Mouse (Mus musculus): ENCODE results near the gene Stk24.
"Not testable (repeated sequence)": the region's sequence is repeated elsewhere in the genome, so short reads cannot be mapped to it uniquely, and the experiment has no call there.

Stk24 gene

DNA sequence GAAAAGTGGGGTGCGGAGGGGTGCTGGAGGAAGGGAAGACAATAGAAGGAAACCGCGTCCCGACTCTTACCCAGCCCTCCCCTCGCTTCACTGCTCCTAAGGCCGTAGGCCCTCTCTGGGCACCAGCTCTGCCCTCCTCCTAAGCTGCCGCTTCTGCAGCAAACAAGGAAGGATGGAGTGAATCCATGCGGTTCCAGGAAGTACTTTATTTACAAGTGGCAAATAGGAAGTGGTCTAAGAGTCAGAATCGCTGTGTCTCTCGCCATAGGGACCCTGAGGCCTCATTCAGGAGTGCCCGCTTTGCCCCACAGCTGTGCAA is at the start of gene Stk24:
TSS of gene Stk24 (minus strand) at position 185 of the 319 bp plus-strand sequence.
- DNase-seq, result no peak

DNA sequence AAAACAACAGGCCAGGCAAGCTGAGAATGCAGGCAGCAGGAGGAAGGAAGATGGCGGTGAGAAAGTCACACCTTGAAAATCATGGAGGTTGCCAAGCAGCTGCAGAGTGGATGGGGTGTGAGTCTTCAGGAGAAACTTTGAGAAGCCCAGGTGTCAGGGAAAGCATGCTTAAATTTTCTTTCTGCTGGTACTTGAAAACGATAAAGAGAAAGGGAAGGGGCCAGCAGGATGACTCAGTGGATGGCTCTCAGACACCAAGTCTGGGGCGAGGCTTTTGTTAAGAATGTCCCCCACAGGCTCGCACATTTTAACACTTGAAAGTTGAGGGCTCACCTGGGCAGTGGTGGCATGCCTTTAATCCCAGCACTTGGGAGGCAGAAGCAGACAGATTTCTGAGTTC is 48.3 kb upstream of the Stk24 start:
- DNase-seq, result no peak

DNA sequence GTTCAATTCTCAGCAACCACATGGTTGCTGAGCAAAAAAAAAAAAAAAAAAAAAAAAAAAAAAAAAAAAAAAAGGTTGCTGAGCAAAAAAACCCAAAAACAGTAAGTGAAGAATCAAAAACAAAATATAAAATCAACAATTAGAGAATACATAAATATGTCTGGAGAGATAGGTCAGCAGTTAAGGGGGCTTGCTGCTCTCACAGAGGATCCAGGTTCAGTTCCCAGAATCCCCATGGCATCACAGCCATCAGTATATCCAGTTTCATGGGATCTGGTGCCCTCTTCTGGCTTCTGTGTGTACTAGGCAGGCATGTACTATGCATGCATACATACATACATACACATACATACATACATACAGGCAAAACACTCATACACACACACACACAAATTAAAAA is 46.9 kb upstream of the Stk24 start:
- peak; percentile 63 for DNase-seq

DNA sequence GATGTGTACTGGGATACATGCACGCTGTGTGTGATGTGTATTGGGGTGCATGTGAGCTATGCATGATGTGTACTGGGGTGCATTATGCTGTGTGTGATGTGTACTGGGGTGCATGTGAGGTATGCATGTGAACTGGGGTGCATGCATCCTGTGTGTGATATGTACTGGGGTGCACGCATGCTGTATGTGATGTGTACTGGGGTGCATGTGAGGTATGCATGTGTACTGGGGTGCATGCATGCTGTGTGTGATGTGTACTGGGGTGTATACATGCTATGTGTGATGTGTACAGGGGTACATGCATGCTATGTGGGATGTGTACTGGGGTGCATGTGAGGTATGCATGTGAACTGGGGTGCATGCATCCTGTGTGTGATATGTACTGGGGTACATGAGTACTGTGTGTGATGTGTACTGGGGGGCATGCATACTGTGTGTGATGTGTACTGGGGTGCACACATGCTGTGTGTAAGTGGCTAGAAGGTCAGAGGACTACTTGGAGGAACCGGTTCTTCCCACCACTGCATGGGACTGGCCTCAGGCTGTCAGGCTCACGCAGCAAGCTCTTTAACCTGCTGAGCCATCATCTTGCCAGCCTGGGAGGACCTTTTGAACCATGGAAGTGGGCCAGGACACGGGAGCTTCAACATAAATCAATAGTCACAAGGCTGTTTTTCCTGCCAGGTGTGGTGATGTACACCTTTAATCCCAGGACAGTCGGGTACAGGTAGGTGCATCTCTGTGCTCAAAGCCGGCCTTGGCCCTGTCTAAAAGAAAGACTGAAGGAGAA is 45.4 kb upstream of the Stk24 start:
- DNase-seq, result no peak

DNA sequence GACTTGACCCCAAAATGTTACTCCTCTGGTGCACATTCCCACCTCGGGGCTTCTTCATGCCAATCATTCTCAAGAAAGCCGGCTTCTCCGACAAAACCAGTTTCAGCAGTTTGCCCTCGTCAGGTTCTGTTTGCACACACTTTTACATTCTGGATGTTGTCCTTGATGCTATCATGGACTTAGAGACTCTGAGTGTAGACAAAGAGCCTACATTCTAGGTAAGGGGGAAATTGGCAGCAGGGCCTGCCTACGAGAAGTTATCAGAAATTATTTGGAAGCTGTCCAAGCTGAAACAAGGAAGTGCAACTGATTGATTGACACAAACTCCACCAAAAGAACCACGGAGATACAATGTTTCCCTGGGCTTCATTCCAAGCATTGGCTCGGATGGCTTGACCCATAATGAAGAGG is 43.5 kb upstream of the Stk24 start:
- no peak for DNase-seq

DNA sequence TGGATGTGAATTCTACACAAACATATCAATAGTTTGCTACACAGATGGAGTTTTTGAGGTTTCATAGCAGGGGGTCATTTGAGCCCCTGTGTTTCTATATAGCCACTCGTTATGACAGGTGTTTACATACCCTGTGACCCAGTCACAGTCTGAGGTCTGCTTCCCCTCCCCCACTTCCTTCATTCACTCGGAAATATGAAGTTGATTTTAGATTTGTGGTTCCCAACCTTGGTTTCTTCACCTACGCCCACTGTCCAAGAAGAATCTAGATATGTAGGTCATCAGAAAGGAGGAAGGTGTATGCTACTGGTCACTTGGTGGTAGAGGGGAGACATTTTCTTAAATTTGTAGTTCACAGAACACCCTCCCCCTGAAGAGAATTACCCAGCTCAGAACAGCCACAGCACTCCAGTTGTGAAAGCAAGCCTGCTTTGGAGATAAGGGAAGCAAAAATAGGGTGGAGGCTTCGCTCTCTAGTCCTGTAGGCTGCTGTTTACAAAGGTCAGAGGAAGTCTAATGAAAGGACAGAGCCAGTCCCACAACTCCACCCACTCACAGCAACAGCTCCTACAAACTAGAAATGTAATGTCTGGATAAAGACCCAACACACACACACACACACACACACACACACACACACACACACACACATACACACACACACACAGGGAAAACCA is 43.0 kb upstream of the Stk24 start:
- DNase-seq, result peak; percentile 56

DNA sequence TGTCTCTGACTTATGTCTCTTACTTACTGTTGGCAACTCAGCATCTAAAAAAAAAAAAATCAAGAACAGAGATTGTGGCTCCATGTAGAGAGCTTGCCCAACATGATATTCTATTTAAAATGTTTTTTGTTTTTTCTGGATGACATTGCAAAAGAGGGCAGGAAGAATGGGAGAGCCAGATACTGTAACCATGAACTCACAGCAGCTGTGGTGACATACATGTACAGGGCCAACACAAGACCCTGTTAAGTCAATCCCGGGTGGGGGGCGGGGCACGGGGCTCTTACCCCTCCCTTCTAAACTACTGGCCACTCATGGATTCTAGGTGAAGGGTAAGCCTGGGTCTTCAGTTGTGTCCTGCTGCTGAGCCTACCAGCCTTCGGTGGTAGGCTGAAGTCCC is 42.2 kb upstream of the Stk24 start:
- DNase-seq, result no peak

DNA sequence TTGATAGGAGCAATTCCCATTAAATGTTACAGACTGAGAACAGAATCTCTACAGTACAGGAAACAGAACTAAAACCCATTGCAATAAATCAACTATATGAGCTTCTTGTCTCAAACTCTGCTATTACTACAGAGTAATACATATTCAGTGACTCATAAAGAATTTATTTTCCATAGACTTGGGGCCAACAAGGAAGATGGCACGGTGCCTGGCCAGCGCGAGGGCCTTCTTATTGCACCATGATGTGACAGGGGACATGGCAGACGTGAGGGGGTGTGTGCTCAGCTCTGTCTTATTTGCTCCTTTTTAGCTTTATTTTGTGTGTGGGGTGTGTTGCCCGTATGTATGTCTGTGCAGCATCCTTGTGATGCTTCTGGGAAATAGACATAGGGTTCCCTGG is 37.8 kb upstream of the Stk24 start:
- DNase-seq, result no peak

DNA sequence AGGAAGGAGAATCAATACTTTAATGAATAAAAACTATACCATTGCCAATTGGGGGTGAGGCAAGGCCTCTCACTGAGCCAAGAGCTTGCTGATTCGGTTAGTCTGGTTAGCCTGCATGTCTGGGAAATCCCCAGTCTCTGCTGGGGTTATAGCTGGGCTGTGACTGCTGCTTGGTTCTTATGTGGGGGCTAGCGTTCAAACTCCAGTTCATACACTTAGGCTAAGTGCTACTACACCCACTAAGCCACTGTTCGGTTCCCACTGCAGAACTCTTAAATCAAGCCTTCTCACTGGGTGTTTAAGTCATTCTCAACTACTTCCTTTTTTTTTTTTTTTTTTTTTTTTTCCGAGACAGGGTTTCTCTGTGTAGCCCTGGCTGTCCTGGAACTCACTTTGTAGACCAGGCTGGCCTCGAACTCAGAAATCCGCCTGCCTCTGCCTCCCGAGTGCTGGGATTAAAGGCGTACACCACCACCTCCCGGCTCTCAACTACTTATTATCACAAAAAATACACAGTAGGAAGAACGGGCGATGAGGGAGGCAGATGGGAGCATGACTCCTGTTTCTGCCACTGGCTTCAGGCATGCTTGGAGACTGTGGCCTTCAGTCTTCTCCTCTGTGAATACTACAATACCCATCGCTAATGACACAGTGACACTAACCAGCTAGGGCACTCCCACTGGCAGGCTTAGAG is 37.0 kb upstream of the Stk24 start:
- DNase-seq, result no peak

DNA sequence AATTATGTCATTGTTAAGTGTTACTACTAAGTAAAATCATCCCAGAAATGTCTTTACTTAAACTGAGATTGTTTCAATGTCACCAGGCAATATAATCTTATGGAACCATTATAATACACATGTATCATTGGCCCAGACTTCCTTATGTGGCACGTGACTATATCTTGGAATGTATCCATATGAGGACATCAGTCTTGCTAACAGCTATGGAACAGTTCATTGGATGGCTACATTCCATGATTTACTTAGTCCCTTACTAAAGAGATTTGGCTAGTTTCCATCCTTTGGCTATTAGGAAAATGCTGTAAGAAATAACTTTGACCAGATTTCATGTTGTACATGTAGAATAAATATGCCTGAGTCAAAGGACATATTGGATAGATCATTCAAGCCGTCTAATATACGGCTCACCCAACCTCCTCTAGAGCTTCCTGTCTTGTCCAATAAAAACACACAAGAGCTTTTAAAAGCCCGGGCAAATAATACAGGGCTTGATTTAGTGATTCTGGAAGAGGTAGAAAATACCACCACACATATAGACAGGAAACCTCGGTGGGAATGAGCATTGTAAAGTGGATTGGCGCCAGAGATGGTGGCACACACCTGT is 34.9 kb upstream of the Stk24 start:
- no peak for DNase-seq

DNA sequence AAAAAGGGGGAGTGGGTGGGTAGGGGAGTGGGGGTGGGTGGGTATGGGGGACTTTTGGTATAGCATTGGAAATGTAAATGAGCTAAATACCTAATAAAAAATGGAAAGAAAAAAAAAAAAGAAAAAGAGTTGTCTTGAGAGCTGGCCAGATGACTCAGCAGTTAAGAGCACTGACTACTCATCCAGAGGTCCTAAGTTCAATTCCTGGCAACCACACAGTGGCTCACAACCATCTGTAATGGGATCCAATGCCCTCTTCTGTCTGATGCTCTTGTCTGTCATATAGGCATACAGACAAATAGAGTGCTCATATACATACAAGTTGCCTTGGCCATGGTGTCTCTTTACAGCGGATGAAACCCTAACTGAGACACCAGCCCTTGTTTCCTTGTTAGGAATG is 33.9 kb upstream of the Stk24 start:
- DNase-seq, result not testable (repeated sequence)

DNA sequence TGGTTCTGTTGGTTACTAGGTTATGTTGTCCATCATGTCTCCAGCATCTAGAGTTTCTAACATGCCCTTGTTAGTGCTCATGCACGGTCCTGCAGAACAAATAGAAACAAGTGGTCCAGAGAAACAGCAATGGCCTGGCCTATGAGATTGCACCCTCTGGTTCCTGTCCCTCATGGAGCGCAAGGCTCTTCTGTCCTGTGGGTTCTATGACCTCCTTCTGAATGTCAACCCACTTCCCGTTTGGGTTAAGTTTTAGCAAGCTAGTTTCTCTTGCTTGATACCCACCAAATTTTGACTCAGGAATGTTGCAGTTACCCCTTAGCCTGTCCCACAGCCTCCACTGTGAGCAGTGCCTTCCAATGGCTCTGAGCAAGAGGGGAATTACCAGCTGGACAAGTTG is 29.1 kb upstream of the Stk24 start:
- peak; percentile 14 for DNase-seq

DNA sequence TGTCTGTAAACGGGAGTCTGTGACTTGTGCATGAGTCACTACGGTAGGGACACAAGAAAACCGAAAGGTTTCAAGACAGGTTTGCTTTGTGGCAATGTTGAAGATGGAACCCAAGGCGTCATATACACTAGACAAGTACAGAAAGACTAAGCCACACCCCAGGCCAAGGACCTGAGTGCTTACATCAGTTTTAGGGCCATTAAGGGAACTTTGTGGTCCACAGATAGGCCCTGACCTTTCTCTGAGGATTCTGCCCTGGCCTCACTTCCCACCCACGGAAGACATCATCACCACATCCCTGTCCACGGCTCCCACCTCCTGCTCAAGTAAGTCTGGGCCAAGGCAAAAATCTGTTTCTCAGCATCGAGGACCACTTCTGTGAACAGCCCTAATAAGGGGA is 27.1 kb upstream of the Stk24 start:
- no peak for DNase-seq

DNA sequence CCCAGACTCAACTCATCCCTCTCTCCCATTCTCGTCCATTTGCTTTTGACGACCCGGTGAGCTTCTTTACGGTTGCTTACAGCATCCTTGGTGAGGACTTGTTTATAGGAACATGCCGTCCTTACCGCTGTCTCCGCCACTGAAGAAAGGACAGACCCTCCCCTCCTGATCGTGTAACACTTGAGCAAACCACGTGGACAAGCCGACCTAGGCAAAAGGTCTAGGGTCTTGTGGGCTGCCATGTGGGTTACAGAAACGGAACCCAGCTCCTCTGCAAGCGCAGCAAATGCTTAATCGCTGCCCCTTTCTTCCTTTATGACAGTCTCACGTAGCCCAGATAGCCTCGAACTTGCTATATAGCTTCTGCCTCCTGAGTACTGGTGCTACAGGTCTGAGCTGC is 25.7 kb upstream of the Stk24 start:
- no peak for DNase-seq

DNA sequence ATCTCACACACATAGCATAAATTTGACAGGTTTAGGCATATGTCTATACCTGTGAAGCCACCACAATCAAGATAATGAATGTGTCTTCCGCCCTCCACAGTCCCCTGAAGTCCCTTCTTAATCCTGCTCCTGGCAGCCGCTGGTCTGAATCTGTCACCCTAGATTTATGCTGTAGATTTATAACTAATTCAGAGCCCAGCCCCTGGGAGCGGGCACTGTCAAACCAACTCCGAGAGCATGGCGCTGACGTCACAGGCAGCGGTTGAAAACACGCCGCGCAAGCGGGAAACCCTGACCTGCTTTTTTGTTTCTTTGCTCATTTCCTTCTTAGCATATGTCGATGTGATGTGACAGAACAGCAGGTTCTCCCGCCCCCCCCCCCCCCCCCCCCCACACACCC is 25.3 kb upstream of the Stk24 start:
- peak; percentile 70 for DNase-seq

DNA sequence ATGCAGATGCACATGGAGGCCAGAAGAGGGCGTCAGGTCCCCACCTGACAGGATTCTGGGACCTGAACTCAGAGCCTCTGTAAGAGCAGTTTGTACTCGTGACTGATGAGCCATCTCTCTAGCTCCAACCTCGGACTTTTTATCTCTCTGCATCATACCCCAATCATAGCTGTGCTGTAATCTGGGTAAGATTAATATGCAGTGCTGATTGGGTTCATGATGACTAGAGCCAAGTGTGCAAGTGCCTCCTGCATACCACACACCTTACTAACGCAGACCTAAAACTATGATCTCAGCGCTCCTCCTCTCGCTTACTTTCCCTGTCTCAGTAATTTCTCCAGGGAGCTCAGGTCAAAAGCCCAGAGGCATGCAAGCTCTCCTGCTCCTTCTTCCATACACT is 19.9 kb upstream of the Stk24 start:
- no peak for DNase-seq

DNA sequence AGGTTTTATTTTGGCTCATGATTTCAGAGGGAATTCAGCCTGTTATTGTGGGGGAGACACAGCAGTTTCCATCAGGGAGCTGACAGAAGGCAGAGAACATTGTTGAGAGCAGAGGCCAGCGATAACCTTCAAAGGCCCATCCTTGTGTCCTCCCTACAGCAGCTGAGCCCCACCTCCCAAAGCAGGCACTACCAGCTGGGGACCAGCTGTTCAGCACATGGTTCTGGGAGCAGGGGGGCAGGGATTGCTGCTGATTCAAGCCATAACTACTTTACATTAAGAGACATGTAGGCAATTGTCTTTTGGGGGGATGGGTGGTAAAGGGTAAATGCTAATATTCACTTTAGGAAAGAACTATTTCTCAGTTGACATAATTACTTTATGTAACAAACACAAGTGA is 17.7 kb upstream of the Stk24 start:
- DNase-seq, result no peak

DNA sequence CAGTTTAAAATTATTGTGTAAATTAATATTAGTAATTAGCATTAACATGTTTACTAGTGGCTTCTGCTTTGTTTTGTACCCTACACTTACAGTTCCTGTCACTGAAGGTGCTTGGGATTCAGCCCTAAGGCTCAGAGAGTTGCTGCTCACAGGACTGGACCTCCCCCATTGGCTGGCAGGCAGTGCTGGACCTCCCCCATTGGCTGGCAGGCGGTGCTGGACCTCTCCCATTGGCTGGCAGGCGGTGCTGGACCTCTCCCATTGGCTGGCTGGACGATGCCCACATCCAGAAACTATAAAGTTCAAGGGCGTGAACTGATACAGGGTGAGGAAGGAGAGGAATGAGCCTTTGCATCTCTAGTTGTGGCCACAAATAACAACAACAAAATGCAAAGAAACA is 15.3 kb upstream of the Stk24 start:
- DNase-seq, result no peak

DNA sequence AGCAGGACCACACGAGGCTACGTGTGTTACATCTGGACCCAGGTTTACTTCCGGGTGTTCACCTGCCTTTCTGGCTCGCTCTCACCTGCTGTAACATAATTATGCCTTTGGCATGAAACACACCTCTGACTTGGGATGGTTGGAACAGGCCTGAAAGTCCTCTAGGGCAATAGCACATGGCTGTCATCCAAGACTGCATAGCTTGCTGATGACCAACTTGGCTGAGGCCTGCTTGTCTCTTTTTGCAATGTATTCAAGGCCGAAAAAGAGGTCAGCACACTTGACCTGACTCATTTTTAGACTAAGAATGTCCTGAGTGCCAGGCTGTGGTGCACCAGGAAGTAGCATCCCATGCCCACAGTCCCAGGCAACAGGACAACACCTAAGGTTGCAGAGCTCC is 12.1 kb upstream of the Stk24 start:
- no peak for DNase-seq

DNA sequence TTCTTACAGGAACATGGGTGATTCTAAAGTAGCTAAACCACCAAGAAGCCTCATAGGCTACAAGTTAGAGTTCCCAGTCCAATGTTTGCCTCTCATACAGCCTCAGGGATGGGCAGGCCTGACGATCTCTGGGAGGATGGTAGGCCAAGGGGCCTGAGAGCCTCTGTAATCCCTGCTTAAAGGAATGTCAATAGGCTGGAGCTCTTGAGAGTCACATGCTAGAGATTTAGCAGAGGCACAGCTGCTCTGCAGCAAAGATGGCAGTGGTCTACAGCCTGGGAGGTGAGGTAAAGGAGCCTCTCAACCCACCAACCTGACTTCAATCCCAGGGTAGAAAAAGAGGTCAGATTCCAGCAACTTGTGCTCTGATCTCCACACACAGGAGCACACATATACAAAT is 7.9 kb upstream of the Stk24 start:
- DNase-seq, result no peak

DNA sequence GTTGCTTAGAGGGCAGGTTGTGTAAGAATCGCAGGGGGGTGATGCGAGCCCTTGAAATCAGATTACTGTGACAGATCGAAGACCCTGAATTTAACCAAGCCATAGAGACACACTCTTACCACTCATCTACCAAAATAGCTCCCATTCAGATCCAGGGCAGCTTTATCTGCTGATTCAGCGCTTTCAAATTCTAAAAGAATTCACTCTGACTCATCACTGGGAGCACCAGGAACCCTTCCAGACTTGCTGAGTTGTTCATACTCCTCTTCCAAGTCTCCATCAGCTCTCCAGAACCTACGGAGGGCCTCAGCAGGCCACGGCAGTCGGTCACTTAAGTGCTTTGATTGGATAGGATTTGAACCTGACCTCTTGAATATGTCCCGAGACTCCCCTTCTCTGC is 5.6 kb upstream of the Stk24 start:
- no peak for DNase-seq

DNA sequence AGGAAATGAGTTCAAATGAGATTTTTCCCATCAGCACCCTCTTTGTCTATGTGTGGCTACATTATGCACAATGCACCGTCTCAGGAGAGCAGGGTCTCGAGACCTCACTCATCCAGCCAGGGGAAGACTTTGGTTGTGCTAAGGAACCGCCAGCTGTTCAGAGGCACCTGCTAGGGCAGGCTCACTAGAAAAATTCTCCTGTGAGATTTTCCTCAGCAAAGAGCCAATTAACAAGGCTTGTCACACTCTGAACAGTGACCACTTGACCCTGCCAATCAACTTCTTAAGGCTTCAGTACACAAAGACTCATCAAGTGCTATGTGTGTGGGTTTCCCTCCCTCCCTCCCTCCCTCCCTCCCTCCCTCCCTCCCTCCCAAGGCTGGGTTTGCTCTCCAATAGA is 4.0 kb upstream of the Stk24 start:
- DNase-seq, result no peak

DNA sequence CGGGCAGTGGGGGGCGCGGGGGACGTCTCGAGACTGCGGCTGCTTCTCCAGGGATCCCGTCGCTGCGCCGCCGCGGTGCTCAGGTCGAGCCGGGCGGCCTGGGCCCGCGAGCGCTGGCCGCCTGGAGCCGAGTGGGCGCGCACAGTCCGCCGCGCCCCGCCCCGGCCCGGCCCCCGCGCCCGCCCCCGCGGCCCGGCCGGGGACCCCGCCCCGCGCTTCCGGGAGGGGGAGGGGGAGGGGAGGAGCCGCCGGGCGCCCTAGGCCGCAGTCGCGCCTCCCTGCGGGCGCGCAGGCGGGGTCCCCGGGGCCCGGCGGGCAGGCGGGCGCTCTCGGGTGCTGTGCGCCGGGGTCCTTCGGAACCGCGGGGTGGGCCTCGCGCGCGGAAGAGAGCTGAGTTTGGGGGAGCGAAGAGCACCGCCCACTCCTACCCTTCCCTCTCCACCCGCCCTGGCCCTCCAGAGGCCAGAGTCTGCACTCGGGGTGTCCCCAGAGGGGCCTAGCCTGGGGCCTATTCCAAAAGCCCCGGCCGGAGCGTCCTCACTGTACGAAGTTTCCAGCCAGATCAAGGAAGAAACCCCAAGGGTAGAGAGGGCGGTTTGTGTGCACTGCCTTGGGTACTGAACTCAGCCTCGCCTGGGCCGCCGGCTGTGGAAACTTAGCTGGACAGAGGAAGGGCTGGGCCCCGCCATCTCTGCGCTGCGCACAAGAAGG is 540 bp downstream of the Stk24 start:
- peak; percentile 91 for DNase-seq

All from thymus, postnatal 14 days (tissue).